Mouse (Mus musculus): ENCODE measurements at regions not wholly inside any gene's neighbourhood (a gene's known extent, or its start where the extent isn't known, plus 50 kb on each side); places are given as distances from the start of the nearest gene placed in this dataset.

DNA sequence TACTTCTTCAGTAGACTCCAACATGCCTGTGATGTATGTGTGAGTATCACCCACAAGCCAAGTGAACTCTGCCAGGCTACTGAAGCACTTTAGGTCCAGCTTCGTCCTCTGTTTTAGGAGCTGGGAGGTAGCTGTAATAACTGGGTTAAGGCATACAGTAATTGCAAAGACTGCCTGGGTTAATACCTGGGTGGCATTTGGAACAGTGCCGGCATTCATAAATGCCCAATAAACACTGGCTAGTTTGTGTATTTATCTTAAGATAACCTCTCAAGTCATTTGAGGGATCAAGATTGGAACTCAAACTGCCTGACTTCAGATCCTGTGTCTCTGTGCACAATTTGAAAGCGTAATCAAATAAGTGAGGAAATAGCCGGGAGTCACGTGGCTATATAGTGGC lies 261.0 kb downstream of the Cog6 start:
- no peak for DNase-seq

DNA sequence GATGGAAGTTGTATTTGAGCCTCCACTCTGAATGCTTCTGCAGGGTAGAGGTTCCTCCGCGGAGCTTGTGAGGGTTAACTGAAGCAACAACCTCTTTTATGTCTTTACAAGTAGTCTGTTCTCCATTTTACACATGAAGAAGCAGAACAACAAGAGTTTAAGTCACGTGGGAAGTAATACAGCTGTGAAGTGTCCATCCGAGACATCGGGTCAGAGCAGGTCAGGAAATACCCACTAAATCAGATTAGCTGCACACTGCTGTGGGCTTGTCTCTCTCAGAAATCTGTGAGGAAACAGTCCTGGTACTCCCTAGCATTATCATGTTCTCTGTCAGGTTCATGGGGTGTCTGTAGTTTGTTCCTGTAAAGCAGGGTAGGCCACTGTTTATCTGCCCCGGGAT lies 262.1 kb downstream of the Cog6 start:
- DNase-seq = no peak

DNA sequence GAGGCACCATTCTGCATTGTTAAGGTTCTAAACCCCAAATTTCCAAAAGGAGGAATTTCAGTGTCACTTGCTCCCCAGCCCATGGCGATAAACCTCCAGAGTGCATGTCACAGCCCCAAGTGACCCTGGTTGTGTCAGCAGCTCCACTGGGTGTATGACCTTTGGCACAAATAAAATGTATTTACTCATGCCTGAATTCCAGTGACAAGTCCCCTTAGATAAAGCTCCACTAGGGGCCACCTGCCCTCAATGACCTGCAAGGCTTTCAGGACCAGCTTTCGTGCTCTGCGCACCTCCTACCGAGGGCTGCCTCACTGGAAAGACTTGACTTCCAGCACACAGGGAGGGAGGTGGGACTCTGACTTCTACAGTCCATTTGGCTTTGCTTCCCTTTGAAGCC lies 262.6 kb downstream of the Cog6 start:
- DNase-seq = no peak

DNA sequence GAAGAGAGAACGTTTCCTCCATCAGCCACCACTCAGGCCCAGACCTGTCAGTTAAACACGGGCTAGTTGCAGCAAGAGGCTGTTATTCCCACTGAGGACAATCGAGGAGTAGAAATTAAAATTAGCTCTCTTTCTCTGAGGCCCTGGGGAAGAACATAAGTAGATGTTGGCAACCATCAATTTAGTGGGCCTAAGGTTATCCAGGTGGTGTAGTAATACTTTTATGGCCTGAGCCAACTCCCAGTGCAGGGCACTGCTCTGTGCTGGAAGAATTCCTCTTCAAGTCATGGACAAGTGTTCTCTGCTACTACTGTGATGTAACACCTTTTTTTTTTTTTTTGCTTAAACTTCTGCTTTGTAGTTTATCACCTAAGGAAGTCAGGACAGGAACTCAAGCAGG lies 270.1 kb downstream of the Cog6 start:
- no peak for DNase-seq

DNA sequence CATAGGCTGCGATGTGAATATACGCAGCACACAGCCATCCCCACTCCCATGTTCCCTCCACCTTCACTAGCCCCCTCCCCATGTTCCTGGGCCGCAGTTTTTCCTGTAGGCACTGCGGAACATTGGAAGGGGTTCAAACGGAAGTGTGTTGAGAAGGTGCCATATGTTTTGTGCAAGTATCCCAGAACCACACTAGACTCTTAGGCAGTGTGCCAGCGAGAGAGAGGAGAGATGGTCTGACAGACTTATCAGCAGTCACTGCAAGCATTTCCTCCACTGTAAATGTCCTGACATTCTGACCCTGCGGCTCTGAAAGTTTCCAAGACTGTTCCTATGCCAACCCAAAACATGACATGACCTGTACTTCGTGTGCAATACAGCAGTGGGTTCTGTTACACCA lies 272.7 kb downstream of the Cog6 start:
- no peak for DNase-seq

DNA sequence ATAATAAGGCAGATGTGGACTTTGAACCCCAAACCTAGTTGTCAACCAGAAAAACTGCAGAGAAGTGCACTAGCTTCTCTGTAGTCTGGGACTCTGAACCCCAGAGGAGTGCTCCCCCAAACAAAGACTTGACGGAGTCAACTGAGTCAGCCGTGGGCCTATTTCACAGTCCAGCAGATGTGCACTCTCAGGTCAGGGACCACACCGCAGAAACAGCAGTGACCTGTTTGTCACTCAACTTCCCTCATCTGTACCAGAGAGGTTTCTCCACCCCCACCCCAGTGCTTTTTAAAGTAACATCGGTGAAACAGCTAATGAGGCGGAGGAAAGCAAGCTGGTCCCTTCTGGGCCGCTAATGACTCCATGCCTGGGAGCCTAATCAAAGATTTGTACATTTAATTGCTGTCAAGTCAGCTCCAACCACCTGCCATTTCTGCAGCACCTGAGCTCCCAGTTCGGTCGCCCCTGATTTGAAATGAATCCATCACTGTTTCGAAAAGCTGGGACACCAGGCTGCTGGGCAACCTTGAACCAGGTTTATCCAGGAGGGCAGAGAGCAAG lies 276.5 kb downstream of the Cog6 start:
- no peak for DNase-seq

DNA sequence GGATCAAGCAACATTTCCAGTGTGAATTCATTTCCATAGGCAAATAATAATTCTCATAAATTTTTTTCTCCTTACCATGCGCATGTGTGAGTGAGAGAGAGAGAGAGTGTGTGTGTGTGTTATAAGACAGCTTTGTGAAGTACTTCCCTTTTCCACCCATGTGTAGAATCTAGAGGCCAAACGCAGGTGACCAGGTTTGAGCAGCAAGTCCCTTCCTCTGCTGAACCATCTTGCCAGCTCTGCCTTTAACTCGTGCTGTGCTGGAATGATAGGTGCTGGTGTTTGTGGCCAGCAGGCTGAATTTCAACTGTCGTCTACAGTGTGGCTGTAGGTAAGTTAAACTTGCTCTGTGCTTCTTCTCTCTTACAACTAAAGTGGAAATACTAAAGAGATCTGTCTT lies 277.5 kb downstream of the Cog6 start:
- no peak for DNase-seq

DNA sequence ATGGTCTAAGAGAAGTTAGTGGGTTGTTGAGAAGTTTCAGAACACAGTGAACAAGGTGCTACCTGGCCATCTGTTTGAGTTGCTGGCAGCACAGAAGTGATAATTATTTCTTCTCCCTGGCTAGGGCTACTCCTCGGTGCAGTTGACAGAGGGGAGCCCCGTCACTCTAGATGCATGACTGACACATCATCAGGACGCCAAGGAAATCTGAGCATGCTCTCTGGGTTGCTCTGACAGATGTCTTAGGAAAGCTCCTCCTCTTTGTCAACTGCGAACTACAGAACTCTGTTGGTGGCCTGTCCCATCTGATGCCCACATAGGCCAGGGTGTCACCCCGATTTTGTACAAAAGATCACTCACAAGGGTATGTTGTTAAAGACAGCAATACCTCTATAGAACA lies 278.7 kb downstream of the Cog6 start:
- no peak for DNase-seq

DNA sequence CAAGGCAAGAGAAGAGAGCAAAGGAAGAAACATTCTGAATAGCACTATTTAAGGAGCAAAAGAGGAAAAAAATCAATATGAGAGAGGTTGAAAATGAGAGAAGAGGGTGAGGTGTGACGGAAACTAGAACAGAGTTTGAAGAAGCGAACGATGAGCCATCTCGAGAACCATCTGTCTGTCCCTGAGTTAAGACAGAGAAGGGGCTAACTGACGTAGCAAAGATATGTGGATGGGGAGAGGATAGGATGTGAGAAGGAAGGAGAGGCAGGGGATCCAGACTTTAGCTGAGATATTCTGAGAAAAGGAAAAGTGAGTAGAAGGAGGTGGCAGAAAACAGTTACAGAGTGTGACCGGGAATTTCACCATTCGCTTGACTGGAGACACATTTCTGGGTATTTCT lies 281.1 kb downstream of the Cog6 start:
- no peak for DNase-seq

DNA sequence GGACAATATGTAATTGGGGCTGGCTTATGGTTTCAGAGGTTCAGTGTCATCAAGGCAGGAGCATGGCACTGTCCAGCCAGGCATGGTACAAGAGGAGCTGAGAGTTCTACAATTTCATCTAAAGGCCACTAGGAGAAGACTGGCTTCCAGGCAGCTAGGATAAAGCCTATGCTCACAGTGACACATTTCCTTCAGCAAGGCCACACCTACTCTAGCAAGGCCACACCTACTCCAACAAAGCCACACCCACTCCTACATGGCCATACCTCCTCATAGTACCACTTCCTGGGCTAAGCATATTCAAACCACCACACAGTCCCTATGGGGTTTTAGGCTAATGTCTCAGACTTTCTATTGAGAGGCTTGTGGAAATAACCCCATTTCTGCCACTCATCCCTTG lies 285.1 kb downstream of the Cog6 start:
- no peak for DNase-seq

DNA sequence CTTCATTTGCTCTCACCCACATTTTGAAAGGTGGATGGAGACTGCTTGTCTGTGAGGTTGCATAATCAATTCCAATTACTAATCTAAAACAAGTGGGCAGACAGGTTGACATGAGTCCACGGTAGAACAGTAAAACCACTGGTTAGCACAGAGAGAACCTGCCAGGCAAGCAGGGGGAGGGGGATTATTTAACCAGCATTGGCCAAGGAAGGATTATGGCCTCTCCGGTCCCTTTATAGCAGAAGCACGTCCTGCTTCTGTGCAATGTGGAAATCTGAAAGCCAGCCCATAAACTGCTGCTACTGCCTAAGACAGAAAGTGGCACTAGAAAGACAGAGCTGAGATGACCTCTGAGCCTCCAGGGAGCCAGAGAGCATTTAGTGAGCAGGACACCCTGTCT lies 285.5 kb downstream of the Cog6 start:
- no peak for DNase-seq

DNA sequence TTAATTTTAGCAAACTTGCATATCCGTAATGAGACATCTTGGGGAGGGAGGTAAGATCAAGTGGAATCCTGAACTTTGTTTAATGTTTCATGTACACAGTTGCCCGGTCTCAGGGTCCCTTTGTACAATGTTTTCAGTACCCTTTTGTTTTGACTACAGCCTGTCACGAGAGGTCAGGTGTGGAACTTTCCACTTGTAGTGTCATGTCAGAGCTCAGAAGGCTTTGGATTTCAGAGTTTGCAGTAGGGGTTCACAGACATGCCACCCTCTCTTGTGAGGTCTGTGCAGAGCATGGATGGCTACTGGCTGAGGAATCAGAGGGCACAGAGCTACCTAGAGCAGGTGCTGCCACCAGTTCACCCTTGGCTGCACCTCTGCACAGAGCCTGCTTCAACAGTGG lies 287.3 kb downstream of the Cog6 start:
- no peak for DNase-seq

DNA sequence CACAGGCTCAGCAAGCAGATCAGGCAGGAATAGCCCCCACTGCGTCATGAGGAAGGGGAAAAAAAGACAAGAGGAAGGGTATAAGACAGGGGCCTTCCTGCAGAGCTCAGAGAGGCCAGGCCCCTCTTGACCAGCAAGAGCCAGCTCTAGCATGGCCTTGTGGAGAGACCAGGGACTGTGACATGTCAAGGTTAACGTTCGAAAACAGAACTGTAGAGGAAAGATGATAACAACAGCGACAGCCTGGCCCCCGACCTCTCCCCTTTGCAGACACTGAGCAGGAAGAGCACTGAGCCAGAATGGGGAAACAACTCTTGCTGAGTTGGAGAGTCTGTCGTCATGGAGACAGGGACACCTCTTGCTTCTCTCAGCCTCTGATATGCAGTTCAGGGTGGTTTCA lies 288.2 kb downstream of the Cog6 start:
- DNase-seq = no peak

DNA sequence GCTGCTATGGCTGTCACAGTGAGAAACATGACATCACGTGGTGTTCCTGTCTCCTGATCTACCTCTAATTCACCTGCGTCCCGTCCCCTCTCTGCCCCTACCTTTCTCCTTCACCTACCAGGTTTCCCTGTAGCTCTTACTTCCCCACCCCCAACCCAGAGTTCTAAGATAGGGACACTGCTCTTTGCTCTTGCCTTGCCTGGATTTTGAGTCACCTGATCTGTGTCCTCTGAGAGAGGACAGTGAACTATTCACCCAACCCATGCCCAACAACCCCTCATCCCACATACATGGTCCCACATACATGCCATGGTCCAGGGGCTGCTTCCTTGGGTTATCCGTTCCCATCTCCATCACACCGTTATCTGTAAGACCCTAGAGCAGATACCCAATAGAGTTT lies 288.6 kb downstream of the Cog6 start:
- DNase-seq = no peak

DNA sequence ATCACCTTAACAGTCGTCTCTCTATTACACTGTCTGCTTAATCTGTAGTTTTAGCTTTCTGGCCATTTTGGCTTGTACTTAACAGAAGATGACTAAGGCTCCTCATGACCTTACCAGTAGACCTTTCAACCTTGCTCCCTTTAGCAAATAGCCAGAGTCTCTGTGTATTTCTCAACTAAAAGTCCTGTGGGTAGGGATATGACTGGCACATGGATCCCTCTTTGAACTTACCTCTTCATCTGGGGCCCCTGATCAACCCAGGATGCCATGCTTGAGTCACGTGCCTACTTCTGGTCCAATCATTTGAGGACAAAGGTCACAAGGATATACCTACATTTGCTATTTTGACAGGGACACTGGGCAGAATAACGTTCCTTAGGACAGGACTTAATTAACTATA lies 292.7 kb downstream of the Cog6 start:
- no peak for DNase-seq

DNA sequence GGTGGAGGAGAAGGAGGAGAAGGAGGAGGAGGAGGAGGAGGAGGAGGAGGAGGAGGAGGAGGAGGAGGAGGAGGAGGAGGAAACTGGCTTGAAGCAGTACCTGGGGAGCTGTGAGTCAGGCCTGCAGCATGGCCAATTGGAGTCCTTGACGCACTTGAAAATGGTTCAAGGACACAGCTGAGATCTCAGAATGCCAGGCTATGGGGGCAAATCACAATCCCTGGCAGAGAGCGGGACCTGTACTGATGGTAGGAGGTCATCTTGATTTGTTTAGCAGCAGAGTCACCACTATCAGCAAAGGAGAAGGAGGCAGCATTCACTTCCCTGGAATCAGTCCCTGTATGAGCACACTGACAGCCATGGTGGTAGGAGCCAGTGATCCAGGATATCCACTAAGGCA lies 294.1 kb downstream of the Cog6 start:
- no peak for DNase-seq

DNA sequence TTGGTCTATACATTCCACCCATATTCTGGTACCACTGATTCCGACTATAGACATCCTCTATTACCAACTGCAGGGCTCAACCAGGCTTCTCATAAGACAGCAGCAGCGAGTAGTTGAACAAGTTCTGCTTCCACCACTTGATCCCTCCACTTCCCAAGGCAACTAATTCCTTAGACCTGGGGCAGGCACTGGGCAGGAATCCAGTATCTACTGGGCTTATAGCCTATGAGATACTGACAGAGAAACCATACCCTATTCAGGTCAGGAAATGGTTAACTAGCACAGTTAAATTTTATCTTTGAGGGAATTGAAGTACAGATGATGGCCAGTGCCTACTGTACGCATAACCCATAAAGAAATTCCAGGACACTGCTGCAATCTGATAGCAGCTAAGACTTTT lies 297.9 kb downstream of the Cog6 start:
- DNase-seq = no peak

DNA sequence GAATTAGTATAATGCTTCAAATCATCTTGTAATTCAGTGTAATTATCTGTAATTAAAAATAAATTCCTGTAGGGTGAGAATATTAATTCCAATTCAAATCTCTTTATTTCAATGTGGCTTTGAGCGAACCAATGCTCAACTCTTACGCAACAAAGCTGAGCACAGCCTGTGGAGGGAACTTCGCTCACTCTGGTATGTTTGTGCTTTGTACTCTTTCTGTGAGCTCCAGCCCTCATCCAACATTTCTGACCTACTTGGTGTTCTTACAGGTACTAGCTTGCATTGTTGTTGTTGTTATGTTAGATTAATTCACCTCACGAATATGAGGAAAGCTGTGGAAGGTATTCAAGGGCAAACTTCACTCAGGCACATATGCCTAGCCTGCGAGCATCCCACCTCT lies 299.7 kb downstream of the Cog6 start:
- DNase-seq = no peak

DNA sequence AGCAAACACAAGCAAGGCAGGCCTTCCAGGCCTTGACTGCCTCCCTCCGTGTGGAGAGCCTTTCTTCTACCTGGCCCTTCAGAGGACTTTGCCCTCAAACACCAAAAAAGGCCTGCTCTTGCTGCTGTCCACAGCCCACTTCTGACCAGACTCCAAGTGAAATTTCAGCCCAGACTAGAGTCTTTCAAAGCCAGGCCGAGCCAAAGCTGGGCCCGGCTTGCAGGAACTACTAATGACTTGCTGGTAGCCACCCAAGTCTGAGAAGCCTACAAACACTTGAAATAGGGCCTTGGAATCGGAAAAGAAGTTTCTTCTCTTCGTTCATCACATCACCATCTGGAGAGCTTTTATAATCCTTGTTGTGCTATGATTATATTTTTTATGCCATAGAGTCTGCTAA lies 304.9 kb downstream of the Cog6 start:
- DNase-seq = no peak

DNA sequence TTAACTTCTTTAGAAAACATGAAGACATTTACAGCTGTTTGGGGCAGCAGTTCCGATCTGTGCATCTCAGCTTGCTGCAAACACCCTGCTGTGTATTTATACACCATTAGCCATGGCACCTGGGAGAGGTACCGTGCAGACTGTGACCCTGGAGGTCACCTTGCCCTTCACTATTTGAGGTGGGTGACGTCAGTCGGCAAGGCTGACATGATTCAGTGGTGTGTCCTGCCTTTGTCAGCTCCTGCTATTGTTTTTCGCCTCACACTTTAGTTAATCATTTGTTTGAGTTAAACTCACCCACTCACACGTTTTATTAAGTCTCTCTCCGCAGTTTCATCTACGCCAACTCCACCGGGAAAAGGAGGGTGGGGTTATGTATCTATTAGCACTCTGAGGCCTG lies 305.9 kb downstream of the Cog6 start:
- DNase-seq = no peak

DNA sequence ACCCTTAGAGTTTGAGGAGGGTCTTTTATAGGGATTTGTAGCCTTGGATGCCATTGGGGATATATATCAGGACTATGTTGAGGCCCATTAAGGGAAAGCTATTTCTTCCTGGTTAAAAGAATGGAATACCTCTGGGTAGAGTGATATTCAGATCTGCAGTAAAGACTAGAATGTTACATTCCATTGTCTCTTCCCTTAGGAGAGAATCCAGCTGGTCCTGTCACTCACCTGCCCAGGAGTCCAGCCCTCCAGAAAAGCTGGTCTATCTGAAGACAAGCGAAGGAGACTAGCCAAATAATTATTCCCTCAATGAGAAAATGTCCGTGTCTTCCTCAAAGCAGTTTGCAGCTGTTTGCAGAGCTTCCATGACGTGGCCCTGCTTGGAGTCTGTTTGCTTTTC lies 308.3 kb downstream of the Cog6 start:
- DNase-seq = no peak

DNA sequence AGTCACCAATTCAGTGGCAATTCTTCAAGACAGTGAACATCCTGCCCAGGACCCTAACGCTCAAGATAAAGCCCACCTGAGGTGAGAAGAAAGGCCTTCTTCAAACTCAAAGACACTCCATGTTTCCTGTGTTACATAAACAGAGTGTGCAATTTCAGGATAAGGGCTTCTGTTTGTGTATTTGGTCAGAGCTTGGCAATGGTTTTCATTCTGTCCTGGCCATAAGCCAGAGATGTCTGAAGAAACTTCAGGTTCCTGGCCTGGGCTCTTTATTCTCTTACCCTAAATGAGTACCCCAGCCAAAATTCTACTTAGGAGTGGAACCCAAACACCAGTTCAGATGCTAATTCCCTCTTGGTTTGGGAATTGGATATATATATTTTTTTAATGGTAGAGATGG lies 308.7 kb downstream of the Cog6 start:
- DNase-seq = no peak

DNA sequence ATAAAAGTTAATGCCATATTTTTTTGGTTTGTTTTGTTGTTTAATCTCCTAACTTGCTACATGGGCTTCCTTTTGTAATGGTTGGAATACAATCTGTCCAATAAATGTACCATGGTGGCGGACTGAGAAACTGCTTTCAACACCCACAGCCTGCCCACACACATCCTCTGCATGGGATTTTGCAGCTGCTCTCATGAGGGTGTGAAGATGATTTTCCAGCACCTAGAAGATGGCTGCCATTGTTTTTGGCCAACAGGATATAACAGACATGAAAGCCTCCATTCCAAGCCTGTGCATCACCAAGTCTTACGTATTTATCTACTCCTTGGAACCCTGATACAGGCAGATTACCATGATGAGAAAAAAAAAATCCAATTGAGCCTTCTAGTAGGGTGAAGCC lies 310.4 kb downstream of the Cog6 start:
- no peak for DNase-seq

DNA sequence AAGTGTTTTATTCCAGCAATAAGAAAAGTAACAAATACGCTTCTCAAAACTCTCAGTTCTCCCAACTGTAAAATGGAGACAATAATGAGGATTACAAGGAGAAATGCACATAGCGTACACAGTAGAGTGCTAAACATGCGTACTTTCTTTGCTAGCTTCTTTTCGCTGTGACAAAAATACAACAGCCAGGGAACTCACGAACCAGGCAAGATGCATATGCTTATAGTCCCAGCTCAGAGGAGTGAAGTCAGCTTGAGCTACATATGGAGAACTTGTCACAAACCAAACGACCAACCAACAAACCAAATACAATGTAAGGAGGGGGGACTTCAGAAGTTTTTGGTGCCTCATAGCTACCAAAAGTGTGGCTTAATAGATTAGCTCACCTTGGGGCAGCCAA lies 313.3 kb downstream of the Cog6 start:
- no peak for DNase-seq

DNA sequence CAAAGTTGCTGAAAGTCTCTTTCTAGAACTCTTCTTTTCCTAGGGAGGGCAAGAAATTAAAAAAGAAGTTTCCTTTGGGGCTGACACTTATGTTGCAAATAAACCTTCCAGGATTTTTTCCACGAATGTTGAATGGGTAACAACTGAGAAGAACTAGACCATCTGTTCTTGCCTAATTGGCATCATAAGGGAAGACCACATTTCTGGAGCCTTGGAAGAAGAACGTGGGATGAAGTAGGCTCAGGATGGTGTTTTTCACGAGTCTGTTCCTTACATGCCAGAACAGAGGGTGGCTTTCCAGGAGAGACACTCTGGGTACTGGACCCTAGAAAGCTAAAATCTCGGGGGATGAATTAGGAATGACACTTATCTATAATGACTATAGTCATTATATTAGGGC lies 314.1 kb downstream of the Cog6 start:
- DNase-seq = no peak

DNA sequence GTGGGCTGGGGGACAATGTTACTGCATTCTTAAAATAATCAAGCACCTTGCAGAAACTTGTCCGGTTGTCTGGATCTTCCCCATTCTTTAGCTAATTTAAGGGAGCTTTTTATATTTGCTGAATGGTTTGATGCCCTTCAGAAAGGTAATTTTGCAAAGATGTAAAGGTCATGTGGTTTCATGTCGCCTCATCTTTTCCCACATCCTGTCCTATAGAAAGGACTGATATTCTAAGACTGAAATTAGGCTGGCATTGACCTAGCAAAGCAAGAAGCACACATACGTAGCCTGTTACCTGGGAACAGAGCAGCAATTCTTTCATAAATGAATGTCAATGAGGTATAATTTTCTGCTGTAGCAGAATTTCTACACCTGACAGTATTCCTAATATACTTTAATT lies 315.4 kb downstream of the Cog6 start:
- DNase-seq = no peak

Data from cerebellum, adult 11 months (tissue).